Mouse (Mus musculus) Muller cell, postnatal 12 days (primary cell): ENCODE data around the gene Kifc5b.

ENCODE experiments used
- DNase-seq: peaks from one replicate; pipeline ENCODE4 v3.0.0-alpha.2; 2015; ENCODE audit errors: inconsistent ontology term

Gene Kifc5b

DNA sequence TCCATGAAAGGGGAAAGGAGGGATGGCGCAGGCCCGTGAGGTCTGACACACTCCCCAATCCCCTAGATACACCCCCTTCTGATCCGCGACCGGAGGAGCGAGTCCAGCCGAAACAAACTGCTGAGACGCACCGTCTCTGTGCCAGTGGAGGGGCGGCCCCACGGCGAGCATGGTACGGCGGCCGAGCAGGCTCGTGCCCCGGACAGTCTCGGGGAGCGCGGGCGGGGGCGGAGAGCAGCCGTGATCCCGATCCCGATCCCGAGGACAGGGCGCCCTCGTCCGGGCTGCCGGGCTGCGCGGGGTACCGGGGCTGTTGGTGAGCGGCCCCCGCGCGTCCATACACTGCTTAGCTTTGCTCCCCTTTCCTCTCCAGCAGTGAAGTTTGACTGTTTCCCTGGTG is 29.7 kb downstream of the Kifc5b start:
- DNase-seq, result peak; percentile 78

DNA sequence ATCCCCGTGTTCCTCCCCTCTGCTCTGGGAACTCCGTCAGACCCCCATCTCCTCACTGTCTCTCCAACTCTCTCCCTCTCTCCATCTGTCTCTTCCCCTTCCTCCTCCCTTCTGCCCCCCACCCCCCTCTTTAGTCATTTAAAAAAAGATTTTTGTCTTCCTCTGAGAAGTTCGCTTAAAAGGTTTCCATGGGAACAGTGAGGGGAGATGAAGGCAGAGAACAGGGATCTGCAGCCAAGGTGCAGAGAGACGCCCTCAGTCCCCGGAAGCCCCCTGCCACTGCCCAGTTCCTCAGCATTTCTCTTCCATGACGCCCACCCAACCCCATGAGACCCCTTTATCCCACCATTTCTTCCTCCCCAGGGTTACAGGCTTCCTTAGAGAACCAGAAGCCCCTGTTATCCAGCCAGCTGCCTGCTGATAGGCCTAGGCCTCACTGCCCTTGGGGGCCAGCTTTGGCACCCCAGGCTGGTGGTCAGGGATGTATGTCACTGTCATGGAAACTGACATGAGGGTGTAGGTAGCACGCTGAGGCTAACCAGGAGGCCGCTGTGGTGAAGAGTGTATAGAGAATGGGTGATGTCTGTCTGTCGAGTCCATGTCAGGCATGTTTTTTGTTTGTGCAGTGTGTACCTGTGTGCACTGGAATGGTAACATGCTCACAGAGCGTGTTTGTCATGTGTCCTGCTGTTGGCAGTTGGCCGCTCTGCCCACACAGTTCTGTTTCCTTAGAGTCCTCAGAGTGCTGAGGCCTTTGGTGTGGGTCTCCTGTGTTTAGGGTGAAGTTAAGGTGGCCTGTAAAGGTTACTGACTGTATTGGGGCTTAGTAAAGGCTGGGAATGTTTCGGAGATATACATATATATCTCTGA is 30.6 kb downstream of the Kifc5b start:
- DNase-seq, result no peak

DNA sequence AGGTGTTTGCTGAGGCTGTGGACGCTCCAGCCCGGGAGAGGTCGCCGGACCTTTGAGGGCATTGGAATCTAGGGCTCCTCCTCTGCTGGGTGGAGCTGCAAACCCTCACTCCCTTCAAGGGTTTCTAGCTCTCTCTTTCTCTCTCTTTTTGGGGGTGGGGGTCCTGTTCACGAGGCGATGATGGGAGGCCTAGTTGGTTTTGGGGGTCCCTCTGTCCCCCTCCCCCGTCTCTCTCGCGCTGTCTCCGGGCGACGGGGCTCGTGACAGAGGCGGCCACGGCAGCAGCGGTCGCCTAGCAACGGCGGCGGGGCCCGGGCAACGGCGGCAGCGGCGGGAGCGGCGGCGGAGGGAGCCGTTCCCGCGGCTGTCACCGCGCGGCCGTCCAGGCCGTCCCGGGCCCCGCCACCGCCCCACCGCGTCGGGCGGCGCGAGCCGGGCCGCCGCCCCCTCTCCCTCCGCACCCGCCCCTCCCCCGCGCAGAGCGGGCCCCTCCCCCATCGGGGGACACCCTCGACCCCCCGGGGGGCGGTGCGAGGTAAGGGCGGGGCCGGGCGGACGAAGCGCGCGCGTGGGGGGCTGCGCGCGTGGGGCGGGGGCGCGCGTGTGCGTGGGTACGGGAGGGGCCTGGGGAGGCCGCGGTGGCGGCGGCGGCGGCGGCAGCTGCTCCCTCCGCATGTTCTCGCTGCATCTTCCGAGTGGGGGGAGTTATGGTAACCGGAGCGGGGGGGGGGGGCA is 31.6 kb downstream of the Kifc5b start:
- peak; percentile 65 for DNase-seq

DNA sequence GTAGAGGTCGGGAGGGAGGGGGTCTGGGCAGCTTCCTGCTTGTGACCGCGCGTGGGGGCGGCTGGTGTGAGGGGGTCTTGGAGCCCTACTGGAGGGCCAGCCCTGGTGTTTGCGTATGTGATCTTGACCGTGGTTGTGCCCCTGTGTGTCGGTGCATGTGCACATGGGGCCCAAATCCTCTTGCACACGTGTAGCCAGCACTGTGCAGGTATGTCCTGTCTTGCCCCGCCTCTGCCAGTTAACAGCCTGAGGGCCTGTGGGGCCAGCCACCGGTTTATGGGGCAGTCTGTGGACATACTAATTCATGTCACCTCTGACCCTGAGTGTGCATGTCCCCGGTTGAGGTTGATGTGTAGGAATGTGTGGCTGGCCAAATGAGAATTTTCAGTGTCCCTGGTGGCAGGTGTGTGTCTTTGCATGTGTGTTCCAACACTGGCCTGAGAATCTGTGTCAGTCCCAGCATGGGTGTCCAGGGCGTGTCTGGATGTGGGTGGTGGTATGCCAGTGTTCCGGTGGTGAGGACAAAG is 32.2 kb downstream of the Kifc5b start:
- no peak for DNase-seq

DNA sequence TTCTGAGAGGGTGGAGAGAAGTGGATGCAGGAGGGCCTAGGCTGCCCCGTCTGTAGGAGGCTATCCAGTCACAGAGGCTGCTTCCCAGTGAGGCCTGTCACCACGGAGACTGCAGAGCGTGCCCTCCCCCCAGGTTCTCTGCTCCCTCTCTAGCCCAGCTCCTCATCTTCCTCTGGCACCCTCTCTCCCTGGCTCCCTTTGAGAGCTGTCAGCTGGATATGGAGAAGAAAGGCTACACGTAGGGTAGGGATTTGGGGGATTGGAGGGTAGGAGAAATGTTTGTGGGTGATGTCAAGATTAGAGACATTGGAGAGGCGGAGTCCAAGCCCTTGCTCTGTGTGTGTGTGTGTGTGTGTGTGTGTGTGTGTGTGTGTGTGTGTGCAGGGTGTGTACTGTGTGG is 33.0 kb downstream of the Kifc5b start:
- no peak for DNase-seq

DNA sequence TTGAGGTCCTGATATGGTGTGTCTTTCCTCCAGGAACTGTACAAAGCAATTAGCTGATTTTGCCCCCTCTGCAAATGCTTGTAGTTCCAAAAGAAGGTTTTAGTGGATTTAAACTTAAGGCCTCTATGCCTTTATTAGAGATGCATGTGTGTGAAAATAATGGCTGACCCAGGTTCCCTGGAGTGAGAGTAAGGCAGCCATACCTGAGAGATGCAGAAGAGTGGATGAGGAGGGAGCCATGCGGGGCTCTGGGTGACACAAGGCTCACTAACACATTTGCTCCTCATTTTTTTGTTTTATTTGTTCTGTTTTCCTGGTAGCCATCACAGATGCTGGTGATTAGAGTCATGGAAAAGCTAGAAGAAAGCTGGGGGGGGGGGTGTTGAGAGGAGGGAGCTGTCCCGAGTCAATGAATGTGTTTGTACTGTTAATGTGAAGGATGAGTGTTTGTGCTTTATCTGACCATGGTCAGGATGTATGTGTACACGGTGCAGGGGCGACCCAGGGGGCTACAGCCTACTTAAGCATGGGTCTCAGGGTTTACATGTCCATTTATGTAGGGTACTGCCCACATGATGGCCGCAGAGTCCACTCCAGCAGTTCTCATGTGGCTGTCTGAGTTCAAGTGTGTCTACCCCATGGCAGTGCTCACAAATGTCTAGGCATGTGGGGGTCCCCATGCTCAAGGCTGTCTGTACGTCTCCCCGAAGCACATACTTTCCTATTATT is 33.8 kb downstream of the Kifc5b start:
- no peak for DNase-seq

DNA sequence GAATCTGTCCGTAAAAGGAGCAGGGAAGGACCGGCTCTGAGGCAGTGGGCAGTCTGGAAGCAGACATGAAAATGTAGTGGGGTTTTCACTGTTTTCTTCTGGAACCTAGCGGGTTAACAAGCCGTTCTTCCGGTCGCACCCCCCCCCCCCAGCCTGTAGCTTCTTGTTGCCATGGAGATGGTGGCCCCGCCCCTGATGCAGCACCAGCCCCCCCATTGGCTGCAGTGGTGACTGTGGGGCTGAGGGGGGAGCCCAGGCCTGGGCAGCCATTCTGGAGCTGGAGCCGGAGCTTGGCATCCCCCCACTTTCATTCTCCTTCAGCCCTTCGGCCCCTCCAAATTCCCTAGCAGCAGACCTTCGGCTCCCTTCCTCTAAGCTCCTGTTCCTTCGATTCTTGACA is 34.5 kb downstream of the Kifc5b start:
- peak; percentile 88 for DNase-seq

DNA sequence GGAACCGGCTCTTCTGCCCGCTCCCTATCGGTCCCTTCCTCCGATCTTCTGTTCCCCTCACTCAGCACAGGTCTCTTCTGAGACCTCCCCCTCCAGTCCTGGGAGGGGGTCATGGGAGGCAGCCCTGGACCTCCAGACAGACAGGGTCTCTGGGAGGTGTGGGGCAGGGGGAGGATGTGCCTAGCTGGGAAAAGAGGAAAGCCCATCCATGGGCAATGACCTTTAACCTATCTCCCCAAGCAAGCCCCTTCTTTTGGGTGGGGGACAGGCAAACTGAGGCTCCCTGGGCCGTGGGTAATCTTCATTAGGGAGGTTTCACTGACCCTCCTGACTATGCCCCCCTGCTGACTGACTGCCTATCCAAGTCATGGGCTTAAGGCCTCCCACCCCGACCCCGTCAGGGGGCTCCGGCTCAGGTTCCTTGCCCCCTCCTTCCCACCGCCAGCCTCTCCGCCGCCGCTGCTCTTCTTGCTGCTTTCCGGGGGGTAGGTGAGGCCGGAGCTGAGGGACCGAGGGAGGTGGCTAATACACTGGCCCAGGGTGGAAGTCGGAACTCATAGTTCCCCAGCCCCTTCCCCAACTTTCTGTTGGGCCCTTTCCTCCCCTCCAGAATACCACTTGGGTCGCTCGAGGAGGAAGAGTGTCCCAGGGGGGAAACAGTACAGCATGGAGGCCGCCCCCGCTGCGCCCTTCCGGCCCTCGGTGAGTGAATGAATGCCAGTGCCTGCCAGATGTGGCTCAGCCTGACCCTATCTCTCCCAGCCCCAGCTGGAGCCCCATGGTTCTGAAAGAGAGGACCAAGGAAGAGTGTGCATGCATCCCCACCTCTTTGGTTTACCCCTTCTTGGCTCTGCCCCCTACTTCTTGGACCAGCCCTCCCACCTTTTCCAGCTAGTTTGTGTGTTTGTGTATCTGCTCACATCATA is 35.3 kb downstream of the Kifc5b start:
- no peak for DNase-seq

DNA sequence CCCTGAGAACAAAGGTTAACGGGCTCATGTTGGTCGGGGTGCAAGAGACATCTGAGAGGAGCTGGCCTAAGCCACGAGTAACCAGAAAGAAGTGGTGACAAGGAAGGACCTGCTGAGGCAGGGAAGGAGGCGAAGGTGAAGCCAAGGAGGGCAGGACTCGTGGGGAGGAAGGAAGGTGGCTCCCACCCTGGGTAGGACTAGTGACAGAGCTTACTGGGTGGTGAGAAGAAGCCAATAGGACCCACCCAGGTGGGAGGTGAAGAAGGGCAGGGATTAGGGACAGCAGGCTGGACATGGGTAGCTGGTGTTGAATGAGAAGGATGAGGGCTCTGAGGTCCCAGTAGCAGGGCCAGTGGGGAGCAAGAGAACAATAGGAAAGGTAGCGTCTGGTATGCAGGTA is 36.3 kb downstream of the Kifc5b start:
- DNase-seq, result no peak

DNA sequence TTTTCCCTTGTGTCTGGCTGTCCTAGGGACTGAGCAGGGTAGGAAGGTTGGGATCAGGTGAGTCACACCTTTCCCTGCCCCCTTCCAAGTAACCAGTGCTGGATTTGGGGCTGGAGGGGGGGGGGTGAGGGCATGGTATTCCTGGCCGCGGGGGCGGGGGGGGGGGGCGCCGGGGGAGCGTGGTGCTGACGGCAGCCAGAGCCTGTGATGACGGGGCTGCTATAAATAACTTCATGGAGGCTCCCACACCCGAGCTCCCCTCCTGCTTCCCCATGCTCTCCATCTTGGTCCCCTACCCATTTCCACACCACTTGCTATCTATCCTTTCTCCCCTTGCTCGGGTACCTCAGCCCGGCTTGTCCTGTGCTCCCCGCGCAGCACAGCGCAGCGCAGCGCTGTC is 36.8 kb downstream of the Kifc5b start:
- DNase-seq, result no peak

DNA sequence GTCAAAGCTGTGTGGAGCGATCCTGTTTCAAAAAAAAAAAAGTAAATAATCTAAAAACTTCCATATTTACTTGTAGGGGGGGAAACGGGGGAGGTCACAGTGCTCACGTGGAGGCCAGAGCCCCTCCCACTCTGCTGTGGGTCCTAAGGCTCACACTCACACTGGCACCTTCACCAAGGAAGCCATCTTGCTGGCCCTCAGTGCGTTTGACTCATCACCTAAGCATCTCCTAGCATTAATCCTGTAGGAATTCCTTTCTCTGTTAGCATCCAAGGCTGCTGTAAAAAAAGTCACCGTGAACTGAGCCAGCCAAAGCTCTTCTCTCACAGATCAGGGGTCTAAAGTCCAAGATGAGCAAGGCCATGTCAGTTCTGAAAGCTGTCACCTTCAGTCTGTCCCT is 39.4 kb downstream of the Kifc5b start:
- DNase-seq, result no peak

DNA sequence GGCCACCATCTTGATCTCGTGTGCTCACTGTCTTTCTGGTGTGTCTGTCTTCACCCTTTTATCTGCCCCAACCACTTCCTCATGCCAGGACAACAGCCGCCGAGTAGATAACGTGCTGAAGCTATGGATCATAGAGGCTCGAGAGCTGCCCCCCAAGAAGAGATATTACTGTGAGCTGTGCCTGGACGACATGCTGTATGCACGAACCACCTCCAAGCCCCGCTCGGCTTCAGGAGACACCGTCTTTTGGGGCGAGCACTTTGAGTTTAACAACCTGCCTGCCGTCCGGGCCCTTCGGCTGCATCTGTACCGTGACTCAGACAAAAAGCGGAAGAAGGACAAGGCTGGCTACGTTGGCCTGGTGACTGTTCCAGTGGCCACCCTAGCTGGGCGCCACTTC is 40.0 kb downstream of the Kifc5b start:
- no peak for DNase-seq

DNA sequence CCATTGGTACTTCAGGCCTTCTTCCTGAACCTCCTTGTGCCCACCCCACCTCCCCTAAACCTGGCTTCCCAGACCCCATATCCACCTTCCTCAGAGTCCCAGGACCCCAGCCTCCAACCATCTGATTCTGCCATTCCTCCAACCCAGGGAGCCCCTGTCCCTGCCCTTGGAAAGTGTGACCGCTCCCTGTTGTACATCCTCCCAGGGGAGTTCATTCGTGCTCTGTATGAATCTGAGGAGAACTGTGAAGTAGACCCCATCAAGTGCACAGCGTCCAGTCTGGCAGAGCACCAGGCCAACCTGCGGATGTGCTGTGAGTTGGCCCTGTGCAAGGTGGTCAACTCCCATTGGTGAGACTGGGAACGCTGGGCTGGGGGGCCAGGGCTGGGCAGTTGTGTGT is 41.0 kb downstream of the Kifc5b start:
- no peak for DNase-seq

DNA sequence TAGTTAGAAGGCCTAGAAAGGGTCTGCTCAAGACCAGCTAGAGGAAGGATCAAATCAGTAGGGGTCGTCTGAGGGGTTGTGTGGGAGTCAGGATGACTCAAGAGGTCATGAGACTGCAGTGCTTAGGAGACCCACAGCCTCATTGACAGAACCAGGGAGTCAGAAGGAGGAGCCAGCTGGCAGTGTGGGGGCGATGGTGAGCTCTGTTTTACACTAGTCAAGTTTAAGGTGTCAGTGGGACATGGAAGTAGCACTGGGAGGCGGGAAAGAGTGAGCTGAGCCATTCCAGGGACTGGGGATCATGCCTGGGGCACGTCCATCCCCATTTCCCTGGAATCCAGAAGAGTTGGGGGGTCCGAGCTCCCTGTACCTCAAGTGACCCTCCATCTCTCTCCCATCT is 42.0 kb downstream of the Kifc5b start:
- no peak for DNase-seq

DNA sequence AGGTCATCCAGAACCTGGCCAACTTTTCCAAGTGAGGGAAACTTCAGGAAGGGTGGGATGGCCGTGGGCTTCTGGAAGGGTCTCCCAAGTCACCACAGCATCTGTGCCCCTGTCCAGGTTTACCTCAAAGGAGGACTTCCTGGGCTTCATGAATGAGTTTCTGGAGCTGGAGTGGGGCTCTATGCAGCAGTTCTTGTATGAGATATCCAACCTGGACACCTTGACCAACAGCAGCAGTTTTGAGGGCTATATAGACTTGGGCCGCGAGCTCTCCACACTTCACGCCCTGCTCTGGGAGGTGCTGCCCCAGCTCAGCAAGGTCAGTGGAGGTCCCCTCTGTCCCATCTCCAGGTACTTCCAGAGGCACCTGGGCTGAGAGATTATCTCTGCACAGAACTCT is 42.9 kb downstream of the Kifc5b start:
- no peak for DNase-seq

DNA sequence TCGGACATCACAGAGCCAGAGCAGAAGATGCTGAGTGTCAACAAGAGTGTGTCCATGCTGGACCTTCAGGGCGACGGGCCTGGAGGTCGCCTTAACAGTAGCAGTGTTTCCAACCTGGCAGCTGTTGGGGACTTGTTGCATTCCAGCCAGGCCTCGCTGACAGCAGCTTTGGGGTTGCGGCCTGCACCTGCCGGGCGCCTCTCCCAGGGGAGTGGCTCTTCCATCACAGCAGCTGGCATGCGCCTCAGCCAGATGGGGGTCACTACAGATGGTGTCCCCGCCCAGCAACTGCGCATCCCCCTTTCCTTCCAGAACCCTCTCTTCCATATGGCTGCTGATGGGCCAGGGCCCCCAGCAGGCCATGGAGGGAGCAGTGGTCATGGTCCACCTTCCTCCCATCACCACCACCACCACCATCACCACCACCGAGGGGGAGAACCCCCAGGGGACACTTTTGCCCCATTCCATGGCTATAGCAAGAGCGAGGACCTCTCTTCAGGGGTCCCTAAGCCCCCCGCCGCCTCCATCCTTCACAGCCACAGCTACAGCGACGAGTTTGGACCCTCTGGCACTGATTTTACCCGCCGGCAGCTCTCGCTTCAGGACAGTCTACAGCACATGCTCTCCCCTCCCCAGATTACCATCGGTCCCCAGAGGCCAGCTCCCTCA is 44.8 kb downstream of the Kifc5b start:
- no peak for DNase-seq

DNA sequence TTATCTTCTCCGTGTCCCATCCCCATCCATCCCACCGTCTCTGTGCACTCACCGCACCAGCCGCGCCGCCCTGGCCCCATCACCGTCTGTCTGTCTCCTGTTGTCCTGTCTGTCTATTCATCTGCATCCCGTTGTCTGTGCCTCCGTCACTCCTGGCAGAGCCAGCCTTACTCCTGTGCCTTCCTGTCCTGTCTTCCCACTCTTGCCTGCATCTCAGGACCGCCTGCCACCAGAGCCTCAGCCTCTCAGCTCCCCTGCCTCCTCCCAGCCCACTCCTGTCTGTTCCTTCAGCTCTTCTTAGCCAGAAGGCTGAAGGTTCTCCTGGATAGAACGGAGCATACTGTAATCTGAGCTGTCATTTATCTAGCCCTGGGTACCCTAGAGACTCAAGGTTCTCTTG is 50.1 kb downstream of the Kifc5b start:
- DNase-seq, result no peak

DNA sequence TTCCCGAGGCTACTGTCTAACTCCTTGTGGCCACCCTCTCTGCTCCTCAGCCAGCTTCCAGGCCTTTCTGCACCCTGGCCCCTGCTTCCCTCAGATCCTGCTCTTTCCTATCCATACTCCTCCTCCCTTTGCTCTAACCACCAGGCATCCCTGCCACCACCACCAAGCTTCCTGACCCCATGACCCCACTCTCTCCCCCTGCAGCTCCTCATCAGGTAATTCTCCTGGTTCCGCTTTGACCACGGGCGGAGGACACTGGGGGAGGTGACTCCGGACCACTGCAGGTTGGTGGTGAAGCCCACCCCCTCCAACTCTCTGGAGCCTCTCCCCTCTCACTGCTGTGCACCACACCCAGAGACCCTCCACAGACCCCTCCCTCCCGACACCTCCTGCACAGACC is 50.6 kb downstream of the Kifc5b start:
- DNase-seq, result no peak

DNA sequence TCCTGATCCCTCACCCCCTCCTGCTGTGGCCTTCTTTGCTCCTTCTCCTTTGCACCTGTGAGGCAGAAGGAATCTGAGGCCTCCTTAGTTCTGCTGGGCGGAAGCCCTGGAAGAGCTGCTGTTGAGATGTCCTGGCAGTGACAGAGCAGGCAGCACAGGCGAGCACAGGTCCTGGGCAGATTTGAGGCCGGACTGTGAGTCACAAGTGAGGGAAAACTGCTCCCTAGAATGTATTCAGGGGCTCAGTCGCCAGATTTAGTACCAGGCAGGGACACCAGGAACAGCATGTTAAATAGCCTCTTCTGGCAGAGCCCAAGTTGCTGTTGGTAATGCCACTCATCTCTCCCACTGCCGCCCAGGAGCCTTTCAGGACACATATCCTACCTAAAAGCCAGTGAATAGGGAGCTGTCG is 51.3 kb downstream of the Kifc5b start:
- no peak for DNase-seq

DNA sequence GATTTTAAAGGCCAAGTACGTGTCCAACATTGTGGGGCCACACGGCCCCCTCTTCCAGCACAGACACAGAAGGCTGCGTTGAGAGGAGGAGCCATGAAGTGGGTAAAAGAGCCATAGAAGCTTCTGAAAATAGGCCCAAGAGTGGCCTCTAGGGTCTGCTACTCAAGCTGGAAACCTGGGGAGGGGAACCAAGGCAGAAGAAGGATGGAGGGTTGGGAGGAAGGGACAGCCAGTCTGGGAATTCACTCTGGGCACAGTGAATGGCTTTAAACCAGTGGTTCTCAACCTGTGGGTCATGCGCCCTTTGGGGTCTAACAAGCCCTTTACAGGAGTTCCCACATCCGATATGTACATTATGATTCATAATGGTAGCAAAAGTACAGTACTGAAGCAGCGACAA is 52.4 kb downstream of the Kifc5b start:
- DNase-seq, result no peak

DNA sequence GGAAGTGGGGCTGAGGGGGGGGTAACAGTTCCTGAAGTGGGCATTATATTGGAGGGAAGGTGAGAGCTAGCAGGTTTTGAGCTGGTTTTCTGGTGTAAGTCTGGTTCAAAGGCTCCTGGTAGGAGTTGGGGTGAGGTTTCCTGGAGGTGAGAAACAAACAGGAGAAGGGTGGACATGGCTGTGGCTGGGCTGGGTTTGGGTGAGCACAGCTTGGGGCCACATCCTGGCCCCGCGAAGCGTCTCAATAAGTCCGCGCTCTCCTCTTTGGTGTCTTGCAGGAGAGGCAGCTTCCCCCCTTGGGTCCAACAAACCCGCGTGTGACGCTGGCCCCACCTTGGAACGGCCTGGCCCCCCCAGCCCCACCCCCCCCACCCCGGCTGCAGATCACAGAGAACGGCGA is 53.3 kb downstream of the Kifc5b start:
- DNase-seq, result no peak
